Mouse (Mus musculus): Measurements from ENCODE around the gene Olfr1370.

DNA sequence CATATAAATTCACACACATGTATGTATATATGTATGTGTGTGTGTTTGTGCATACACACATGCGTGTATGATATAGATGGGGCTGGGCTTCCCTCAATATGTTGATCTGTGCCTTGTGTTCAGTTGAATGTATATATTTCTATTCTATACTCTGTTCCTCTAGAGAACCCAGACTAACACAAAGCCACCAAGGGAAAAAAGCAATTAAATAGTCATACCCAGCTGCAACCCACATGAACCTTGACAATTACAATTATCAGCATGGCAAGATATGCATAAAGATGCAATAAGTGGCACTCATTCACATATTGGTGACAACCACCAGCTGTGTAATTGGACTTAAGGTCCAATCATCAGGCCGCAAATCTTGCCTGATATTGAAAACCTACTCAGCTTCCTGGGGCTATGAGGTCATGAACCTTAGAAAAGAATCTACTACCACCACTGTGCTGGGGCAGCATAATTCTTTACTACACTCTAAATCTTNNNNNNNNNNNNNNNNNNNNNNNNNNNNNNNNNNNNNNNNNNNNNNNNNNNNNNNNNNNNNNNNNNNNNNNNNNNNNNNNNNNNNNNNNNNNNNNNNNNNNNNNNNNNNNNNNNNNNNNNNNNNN, 34.1 kb downstream of the Olfr1370 start:
- TF ChIP-seq CTCF (IDR thresholded peaks at IDR 0.05; ENCODE audit: borderline replicate concordance, insufficient read depth, low read depth, low read length) (no peak), POLR2A (IDR thresholded peaks at IDR 0.05; ENCODE audit: borderline replicate concordance, insufficient read depth, low read length) (no peak)

Measured in cerebellum, adult 2 months (tissue).